Mouse (Mus musculus): ENCODE measurements around the gene Fam126a.
"Not testable (repeated sequence)": the region's sequence is repeated elsewhere in the genome, so short reads cannot be mapped to it uniquely, and the experiment has no call there.

Gene Fam126a

GRCm38 (mm10) chr5:23900190-23900589 lies 130.3 kb downstream of the Fam126a start:
- DNase-seq (ENCODE audit: low spot score in 2 of 2), result no peak

DNA sequence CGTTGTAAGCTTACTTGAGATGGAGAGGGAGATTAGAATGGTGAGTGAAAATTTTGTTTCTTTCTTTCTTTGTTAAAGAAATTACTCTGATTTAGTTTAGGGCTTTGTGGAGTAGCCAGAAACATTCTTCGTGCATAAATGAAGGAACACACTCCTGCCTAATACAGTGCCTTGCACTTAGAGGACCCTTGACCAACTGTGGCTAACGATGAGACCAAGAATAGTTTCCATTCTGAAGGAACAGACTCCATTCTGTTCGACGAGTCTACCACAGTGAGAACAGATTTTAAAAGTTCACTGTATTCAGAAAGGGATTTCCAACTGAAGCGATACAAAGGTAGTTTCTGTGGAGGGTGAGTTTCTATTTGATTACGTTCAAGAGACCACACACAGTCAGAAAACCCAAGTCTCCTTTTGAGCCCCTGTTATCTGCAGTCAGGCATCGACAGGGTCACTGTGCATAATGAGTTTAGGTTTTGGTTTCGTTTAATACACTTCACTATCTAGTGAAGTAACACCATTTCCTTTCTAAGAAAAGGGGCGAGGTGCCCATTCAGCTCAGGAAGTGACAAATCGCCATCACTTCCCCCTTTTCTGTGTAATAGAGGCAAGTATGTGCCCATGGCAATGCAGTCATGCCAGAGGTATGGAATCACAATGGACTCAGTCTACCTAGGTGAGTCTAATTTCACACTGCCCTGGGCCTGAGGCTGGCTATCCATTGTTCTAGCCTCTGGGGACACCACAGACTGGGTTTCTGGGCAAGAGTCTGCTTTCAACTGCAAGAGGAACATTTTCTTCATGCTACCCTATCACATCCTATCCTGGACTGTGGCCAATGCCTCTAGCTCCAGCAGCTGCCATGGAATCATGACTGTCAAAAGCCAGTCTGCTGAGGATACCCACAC lies 136.4 kb downstream of the Fam126a start:
- DNase-seq (ENCODE audit: low spot score in 2 of 2), result no peak

DNA sequence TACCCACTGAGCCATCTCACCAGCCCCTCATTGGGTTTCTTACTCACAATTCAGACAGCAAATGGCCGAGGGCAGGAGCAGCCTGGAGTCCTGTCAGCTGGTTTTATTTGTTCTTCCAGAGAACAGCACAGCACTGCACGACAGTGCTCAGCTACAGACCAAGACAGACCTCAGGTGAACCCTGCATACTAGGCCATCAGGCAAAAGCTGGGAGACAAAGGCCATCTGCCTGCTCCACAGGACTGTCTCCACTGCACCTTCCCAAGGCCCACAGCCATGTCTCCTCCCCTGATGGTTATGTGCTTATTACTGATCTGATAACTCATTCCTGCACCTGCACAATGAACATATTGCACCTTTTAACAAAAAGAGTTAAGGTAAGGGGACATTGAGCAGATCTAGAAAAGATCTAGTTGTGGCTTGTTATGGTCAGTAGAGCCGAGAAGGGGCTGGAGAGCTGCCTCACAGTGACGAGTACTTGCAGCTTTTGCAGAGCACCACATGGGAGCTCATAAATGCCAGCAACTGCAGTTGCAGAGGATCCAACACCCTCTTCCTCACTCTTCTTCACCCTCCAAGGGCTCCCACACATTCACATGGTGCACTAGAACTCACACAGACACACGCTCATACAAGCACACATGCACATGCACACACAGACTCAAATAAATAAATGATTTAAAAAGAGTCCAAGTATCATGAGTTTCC lies 137.2 kb downstream of the Fam126a start:
- no peak for DNase-seq (ENCODE audit: low spot score in 2 of 2)

GRCm38 (mm10) chr5:23890734-23891133 lies 139.8 kb downstream of the Fam126a start:
- peak; percentile 34 to 75 for DNase-seq (ENCODE audit: low spot score in 2 of 2)

DNA sequence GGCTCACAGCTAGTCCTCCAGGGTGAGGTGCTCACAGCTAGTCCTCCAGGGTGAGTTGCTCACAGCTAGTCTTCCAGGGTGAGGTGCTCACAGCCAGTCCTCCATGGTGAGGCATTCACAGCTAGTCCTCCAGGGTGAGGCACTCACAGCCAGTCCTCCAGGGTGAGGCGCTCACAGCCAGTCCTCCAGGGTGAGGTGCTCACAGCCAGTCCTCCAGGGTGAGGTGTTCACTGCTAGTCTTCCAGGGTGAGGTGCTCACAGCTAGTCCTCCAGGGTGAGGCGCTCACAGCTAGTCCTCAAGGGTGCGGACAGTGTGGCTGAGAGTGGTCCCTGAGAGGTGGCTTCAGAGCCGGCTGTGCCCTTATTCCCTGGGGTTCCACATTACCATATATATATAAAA lies 141.0 kb downstream of the Fam126a start:
- no peak for DNase-seq (ENCODE audit: low spot score in 2 of 2)

- DNase-seq (ENCODE audit: low spot score in 2 of 2), result no peak
Observed at GRCm38 (mm10) chr5:23887111-23887510, 143.4 kb downstream of the Fam126a start.

DNA sequence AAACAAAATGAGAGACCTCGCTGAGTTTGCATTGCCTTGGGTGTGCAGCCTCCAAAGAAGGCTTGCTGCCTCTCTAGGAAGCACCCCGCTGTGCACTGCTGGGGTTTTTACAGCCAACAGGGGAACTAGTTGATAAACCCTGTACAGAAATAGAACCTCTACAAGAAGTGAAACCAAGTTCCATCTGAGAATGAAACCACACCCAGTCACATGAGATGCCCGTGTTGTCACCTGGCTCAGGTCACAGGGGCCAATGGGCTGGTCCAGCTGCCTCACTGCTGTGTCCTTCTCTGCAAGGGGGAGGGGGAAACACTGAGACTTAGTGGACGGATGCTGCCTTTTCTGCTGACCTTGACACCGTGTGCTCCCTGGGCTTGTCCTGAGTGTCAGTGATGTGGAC lies 156.0 kb downstream of the Fam126a start:
- DNase-seq (ENCODE audit: low spot score in 2 of 2), result no peak

- no peak for DNase-seq (ENCODE audit: low spot score in 2 of 2)
Observed at GRCm38 (mm10) chr5:23872586-23872985, 157.9 kb downstream of the Fam126a start.

DNA sequence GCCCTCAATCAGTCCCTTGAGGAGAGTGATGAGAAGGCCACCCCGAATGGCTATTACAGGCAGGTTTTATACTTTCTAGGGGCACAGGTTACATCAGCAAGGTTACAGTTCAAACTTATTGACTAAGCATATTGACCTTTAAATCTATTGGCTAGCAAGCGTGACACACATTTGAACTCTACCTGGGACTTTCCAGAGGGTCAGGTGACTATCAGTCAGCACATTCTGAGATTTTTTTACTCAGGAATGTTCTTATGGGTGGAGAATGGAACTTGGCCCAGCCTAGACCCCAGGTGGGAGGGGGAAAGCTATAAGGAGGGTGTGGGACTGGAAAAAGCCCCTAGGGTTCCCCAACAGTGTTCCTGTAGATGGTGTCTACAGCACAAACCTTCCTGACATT lies 159.2 kb downstream of the Fam126a start:
- not testable (repeated sequence) for DNase-seq (ENCODE audit: low spot score in 2 of 2)

DNA sequence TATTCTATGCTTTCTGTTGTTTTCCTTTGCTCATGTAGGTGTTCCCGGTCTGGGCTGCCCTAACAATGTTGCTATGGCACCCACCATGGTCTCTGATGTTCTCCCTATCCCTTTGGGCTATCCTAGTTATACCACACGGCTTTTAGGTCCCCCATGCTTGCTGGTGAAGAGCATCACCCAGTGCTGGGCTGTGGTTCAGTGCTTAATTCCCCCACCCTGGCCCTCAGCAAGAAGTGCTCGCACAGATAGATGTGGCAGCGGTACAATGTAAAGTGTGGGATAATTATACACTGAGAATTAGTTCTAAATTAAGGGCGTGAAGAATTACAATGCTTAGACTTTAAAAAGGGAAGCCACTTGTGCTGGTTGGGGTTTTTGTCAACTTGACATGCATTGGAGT lies 164.5 kb downstream of the Fam126a start:
- DNase-seq (ENCODE audit: low spot score in 2 of 2), result no peak
